Mouse (Mus musculus) thymus, adult 2 months (tissue): ENCODE results near the gene Bbof1. TPM values are rescaled to one million over a fixed set of nuclear protein-coding genes. Genes with fewer than 3 reads are reported as not detected.

Source experiments
- DNase-seq: peaks from one replicate; pipeline ENCODE4 v3.0.0; 2021
- H3K27ac ChIP-seq: fragments of 200-500 bp; 2 replicates; pipeline ENCODE4 v1.5.1; 2012; ENCODE audit warnings: low read length, control low read depth; ENCODE audit not compliant: control insufficient read depth, insufficient read depth
- H3K27me3 ChIP-seq: fragments of 200-500 bp; 2 replicates; pipeline ENCODE4 v1.6.1; 2012; ENCODE audit warnings: mild to moderate bottlenecking, low read length, moderate library complexity, mixed read lengths; ENCODE audit not compliant: control insufficient read depth, insufficient read depth
- H3K36me3 ChIP-seq: fragments of 200-500 bp; 2 replicates; pipeline ENCODE4 v1.6.1; 2012; ENCODE audit warnings: mild to moderate bottlenecking, low read length, moderate library complexity; ENCODE audit not compliant: control insufficient read depth, insufficient read depth
- H3K4me1 ChIP-seq: fragments of 200-500 bp; replicated peaks from 2 replicates; pipeline ENCODE4 v1.6.1; 2012; ENCODE audit warnings: low read length; ENCODE audit not compliant: control insufficient read depth, insufficient read depth
- H3K4me3 ChIP-seq: fragments of 200-500 bp; 2 replicates; pipeline ENCODE4 v1.5.1; 2012; ENCODE audit warnings: mild to moderate bottlenecking, low read length, control low read depth, moderate library complexity; ENCODE audit not compliant: control insufficient read depth, insufficient read depth
- CTCF ChIP-seq: fragments of 200-500 bp; IDR thresholded peaks from 2 replicates; pipeline ENCODE4 v1.5.1; 2012; ENCODE audit warnings: mild to moderate bottlenecking, control low read depth, low read length, moderate library complexity, borderline replicate concordance; ENCODE audit not compliant: control insufficient read depth, poor library complexity, insufficient read depth; ENCODE audit errors: extremely low read depth
- POLR2A ChIP-seq: fragments of 200-500 bp; IDR thresholded peaks from 2 replicates; pipeline ENCODE4 v1.6.1; 2012; ENCODE audit warnings: mild to moderate bottlenecking, low read length, control low read depth, moderate library complexity; ENCODE audit not compliant: control insufficient read depth, poor library complexity, insufficient read depth; ENCODE audit errors: extremely low read depth
- WGBS: fragments of 180-500 bp; shearing (Covaris S2); methylation state at CpG from one replicate; pipeline ENCODE4 v1.1.7; 2018; 5-methylcytosine and 5-hydroxymethylcytosine counted together
- polyA plus RNA-seq: library from polyadenylated mRNA; depleted of rRNA; stranded (reverse); fragments of >200 nt; gene quantifications from 2 replicates; pipeline ENCODE4 v1.2.3, GENCODE M21; 2012; rRNA removed

Gene Bbof1
- polyA plus RNA-seq, 1 experiment, result 0.73 TPM

DNA sequence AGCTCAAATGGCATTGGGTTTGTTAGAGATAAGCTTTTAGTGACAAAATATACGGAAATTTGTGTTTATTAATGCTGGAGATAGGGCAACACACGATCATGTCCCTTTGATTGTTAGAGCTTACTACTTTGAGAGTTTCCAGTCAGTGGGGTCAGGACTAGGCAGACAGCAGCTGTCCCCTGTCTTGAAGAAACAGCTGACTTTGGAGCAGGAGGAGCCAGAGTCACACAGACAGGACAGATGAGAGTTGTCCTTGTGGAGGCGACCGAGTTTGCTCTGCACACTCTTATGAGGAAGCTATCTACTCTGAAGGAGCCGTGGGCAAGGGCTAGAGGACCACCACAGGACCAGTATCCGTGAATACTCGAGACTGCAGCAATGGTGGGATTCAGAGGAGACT is 70.1 kb downstream of the Bbof1 start:
- Histone ChIP-seq H3K36me3 (no peaks in the 10 kb centered on the region; the same call in 1 of the 2 replicates), H3K4me1 (no peaks in the 10 kb centered on the region), H3K4me3 (no peak overlapping the region), H3K27me3 (no peaks in the 10 kb centered on the region), H3K27ac (no peak overlapping the region)
- 96% methylated on average over 7 of the region's 7 CpGs for WGBS
- DNase-seq, result no peak
- TF ChIP-seq CTCF (no peak), POLR2A (no peak)

DNA sequence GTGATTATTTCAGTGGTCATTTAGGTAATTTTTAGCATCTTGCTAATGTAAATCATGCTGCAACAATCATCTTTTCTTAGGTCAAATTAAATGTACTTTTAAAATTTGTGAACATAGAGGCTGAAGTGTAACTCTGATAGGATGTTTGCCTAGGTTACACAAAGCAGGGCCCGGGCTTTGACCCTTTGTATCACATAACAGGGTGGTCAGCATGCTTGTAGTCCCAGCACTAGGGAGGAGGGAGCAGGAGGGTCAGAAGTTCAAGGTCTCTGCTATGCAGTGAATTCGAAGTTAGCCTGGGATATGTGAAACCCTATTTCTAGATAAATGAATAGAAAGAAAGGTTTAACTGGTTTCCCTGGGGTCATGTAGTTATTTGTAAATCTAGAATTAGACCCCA is 72.4 kb downstream of the Bbof1 start:
- H3K27me3 ChIP-seq, result no peaks in the 10 kb centered on the region
- H3K4me3 ChIP-seq, result no peak overlapping the region
- no peak for DNase-seq
- H3K36me3 ChIP-seq, result no peaks in the 10 kb centered on the region
- no peak overlapping the region for H3K27ac ChIP-seq
- no peaks in the 10 kb centered on the region for H3K4me1 ChIP-seq
- no peak for TF ChIP-seq CTCF
- no peak for TF ChIP-seq POLR2A
- WGBS, result 97% methylated on average over 2 of the region's 2 CpGs

DNA sequence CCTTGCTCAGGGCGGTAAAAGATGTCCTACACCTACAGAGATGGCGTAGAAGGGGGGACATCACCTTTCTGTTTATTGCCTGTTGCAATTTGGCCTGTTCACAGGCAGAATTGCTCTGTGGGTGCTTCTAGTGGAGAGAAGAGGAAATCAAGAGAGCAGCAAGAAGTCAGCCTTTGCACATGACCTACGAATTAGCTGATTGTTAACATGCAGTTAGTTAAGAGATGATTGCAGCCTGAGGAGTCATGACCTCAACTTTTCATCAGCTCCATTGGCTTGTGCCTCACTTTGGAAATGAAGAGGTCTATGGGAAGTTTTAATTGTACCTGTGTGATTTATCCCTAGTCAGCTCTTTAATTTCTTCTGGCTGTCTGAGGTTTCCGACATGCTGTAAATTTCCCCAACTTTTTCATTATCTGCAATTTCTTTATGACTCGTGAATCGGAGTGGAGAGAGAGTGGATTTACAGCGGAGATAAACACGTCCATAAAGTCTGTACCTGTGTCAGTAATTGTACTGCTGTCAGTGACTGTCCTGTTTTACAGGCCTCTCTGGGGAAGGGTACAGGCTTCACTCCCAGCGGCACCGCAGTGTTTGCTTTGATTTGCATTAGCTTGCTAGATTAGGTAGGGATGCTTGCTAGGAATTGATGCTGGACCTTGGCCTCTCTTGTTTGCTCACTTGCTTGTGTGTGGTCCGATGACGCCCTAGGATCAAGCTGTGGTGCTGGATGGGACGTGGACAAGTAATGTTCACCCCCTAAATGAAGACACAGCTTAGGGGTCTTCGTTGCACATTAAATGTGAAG is 74.1 kb downstream of the Bbof1 start:
- Histone ChIP-seq H3K4me1 (no peaks in the 10 kb centered on the region), H3K4me3 (no peak overlapping the region), H3K27ac (no peak overlapping the region), H3K27me3 (no peaks in the 10 kb centered on the region), H3K36me3 (no peaks in the 10 kb centered on the region)
- no peak for DNase-seq
- TF ChIP-seq POLR2A (no peak), CTCF (no peak)
- 97% methylated on average over 14 of the region's 14 CpGs for WGBS

DNA sequence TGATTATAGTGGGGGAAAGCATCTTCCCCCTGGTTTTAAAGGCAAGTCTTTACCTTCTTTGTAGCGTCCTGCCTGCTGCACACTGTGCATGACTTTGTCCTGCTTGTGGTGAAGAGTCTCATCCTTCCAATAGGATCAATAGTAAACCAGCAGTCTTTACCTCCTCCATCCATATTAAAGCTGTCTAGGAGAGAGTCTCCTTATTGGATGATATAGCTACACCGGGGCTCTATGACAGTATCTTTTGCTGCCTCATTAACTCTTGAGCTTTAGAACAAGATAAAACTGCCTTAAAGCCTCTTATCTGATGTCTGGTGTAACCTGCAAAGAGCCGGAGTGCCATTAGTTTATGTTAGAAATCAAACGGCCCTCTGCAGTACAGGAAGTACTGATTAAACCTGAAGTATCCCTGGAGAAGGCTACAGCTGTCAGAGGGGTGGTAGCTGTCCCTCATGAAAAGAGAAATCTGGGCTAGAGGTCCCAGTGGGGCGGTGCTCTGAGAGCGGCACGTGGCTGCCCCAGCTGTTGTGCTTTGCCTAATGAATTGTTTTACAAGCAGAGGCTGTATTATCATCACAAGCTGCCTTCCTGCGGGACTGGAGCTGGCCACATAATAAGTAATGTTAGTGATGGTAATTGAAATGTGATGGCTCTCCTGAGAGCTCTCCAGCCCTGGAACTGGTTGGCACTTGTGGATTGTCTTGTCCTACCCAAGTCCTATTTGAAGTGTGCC is 78.6 kb downstream of the Bbof1 start:
- Histone ChIP-seq H3K4me3 (no peak overlapping the region), H3K27ac (no peak overlapping the region), H3K4me1 (no peaks in the 10 kb centered on the region), H3K27me3 (no peaks in the 10 kb centered on the region), H3K36me3 (no peaks in the 10 kb centered on the region)
- no peak for TF ChIP-seq CTCF
- no peak for TF ChIP-seq POLR2A
- no peak for DNase-seq
- WGBS, result 91% methylated on average over 8 of the region's 8 CpGs

Other genes with a start within 250 kb of the Bbof1 start
- gene Elmsan1, start 190.2 kb upstream of the Bbof1 start, polyA plus RNA-seq, result 26.1 and 30.9 TPM in 2 replicates
- 7.4 and 8.1 TPM in 2 replicates for gene Ptgr2, start 123.8 kb upstream of the Bbof1 start, polyA plus RNA-seq
- 59.1 and 59.5 TPM in 2 replicates for gene Zfp410, start 92.2 kb upstream of the Bbof1 start, polyA plus RNA-seq
- gene Coq6, start 47.4 kb upstream of the Bbof1 start, polyA plus RNA-seq, result 63.3 and 70.5 TPM in 2 replicates
- gene Fam161b, start 47.2 kb upstream of the Bbof1 start, polyA plus RNA-seq, result 0.94 and 1.2 TPM in 2 replicates
- 24.6 and 24.8 TPM in 2 replicates for gene Entpd5, start within 50 bp of the Bbof1 start, polyA plus RNA-seq
- 7.1 and 7.6 TPM in 2 replicates for gene Rnf113a2, start 8.1 kb downstream of the Bbof1 start, polyA plus RNA-seq
- gene Aldh6a1, start 41.9 kb downstream of the Bbof1 start, polyA plus RNA-seq, result 10.9 and 13.2 TPM in 2 replicates
- 17.2 and 24.5 TPM in 2 replicates for gene Lin52, start 42.4 kb downstream of the Bbof1 start, polyA plus RNA-seq
- gene Vsx2, start 160.7 kb downstream of the Bbof1 start, polyA plus RNA-seq, result 0.70 and 0.74 TPM in 2 replicates
- 35.6 and 39.0 TPM in 2 replicates for gene Abcd4, start 208.3 kb downstream of the Bbof1 start, polyA plus RNA-seq
- gene Vrtn, start 231.9 kb downstream of the Bbof1 start, polyA plus RNA-seq, result 0.15 and 0.16 TPM in 2 replicates